Mouse (Mus musculus): ENCODE results near the gene Tmem263.

GRCm38 (mm10) chr10:85114409-85114808 is 12.0 kb downstream of the Tmem263 start:
- no peak for TF ChIP-seq GATA1 (IDR thresholded peaks at IDR 0.05; ENCODE audit: low read length)
- no peak for TF ChIP-seq TAL1 (IDR thresholded peaks at IDR 0.05; ENCODE audit: low read length)

Measured in erythroblast, embryonic 14.5 days (primary cell).